Mouse (Mus musculus): ENCODE data around the gene Rpf1. TPM values are rescaled to one million over a fixed set of nuclear protein-coding genes. Genes with fewer than 3 reads are reported as not detected.
A peak's percentile ranks its signal among the peaks of the same experiment; 100 is the strongest.

The Rpf1 gene
- polyA plus RNA-seq, 1 experiment, result 10.4 TPM

DNA sequence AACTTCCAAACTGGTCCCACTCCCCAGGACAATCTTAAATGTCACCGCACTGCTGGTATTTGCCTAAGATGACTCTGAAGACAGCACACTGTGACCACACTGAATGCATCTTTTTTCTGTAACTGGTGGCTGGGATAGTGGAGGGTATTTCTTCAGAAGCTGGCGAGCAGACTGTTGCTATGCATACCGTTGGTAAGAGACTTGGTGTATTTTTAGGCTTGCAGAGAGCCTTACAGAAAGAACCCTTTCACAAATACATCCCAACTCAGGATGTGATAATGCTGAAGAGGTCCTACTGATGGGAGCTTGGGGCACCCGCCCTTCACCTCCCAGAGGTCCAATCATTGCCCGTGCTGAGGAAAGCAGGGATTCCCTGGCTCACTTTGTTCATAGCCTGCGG is 36.3 kb upstream of the Rpf1 start:
- 80% methylated on average over 6 of the region's 6 CpGs for WGBS
- Histone ChIP-seq H3K4me1 (ENCODE audit: control insufficient read depth, insufficient read depth, low read length) (no peaks in the 10 kb centered on the region), H3K4me3 (replicated peaks; ENCODE audit: extremely low read depth, low read depth, low read length) (no peak overlapping the region)
- DNase-seq, result no peak
- no peak for TF ChIP-seq CTCF (IDR thresholded peaks at IDR 0.05; ENCODE audit: insufficient read depth, low read length)
- no peak for TF ChIP-seq POLR2A (IDR thresholded peaks at IDR 0.05; ENCODE audit: borderline replicate concordance, extremely low read depth, low read depth, low read length)

DNA sequence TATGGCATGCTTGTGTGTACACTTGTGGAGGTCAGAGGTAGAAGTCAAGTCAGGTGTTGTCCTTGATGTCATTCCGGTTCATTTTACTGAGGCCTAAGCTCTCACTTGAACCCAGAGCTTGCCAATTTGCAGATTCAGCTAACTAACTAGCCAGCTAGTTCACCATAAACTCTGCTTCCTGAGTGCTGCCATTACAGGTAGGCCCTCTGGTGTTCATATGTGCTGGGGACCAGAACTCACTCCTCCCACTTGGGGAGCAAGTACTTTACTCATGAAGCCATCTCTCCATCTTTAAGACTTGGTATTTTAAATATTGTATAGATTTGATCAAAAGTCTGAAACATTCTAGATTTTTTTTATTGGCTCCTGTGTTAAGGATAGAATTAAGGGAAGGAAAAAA is 35.3 kb upstream of the Rpf1 start:
- WGBS, result 81% methylated on average over 1 of the region's 1 CpGs
- H3K4me1 ChIP-seq (ENCODE audit: control insufficient read depth, insufficient read depth, low read length), result no peaks in the 10 kb centered on the region
- no peak for TF ChIP-seq POLR2A (IDR thresholded peaks at IDR 0.05; ENCODE audit: borderline replicate concordance, extremely low read depth, low read depth, low read length)
- no peak for TF ChIP-seq CTCF (IDR thresholded peaks at IDR 0.05; ENCODE audit: insufficient read depth, low read length)
- H3K4me3 ChIP-seq (replicated peaks; ENCODE audit: extremely low read depth, low read depth, low read length), result no peak overlapping the region
- no peak for DNase-seq

GRCm38 (mm10) chr3:146554816-146555215 is 33.6 kb upstream of the Rpf1 start:
- no peaks in the 10 kb centered on the region for H3K4me1 ChIP-seq (ENCODE audit: control insufficient read depth, insufficient read depth, low read length)

GRCm38 (mm10) chr3:146543632-146544031 is 22.4 kb upstream of the Rpf1 start:
- Histone ChIP-seq H3K4me1 (ENCODE audit: control insufficient read depth, insufficient read depth, low read length) (no peaks in the 10 kb centered on the region), H3K4me3 (replicated peaks; ENCODE audit: extremely low read depth, low read depth, low read length) (no peak overlapping the region)
- WGBS, result 18% methylated on average over 1 of the region's 1 CpGs
- no peak for DNase-seq
- TF ChIP-seq CTCF (IDR thresholded peaks at IDR 0.05; ENCODE audit: insufficient read depth, low read length) (no peak), POLR2A (IDR thresholded peaks at IDR 0.05; ENCODE audit: borderline replicate concordance, extremely low read depth, low read depth, low read length) (no peak)

More at GRCm38 (mm10) chr3:146554816-146555215, 33.6 kb upstream of the Rpf1 start:
- no peak for DNase-seq
- 80% methylated on average over 7 of the region's 7 CpGs for WGBS
- TF ChIP-seq POLR2A (IDR thresholded peaks at IDR 0.05; ENCODE audit: borderline replicate concordance, extremely low read depth, low read depth, low read length) (no peak), CTCF (IDR thresholded peaks at IDR 0.05; ENCODE audit: insufficient read depth, low read length) (no peak)
- no peak overlapping the region for H3K4me3 ChIP-seq (replicated peaks; ENCODE audit: extremely low read depth, low read depth, low read length)

DNA sequence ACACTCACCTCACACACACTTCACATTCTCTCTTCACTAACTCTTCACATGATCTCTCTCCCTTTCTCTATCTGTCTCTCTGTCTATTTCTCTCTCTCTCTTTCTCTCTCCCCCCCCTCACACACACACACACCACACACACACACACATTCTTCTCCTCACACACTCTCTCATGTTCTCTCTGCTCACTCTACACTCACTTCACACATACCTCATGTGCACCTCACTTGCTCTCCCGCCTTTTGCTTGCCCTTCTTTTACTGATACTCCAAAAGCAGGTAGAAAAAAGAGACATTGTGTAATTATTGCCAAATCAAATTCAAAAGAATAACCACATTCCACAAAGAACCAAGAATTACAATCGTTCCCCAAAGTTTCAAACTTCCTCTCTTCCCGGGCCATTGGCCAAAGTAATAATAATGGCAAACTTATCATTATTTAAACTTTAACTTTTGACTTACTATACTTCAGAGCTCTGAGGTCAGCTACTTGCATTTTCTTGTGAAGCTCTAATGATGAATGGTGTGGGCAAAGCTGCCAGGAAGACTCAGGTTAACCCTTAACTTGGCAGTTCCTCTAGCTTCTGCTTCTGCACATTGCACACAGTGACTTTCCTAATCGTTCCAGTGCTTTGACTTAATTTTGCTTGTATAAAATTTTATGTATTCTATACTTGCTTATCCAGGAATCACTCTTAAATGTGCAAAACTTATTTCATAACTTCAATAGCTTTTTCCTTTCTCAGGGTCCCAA is 19.5 kb upstream of the Rpf1 start:
- Histone ChIP-seq H3K4me1 (ENCODE audit: control insufficient read depth, insufficient read depth, low read length) (no peaks in the 10 kb centered on the region), H3K4me3 (replicated peaks; ENCODE audit: extremely low read depth, low read depth, low read length) (no peak overlapping the region)
- TF ChIP-seq POLR2A (IDR thresholded peaks at IDR 0.05; ENCODE audit: borderline replicate concordance, extremely low read depth, low read depth, low read length) (no peak), CTCF (IDR thresholded peaks at IDR 0.05; ENCODE audit: insufficient read depth, low read length) (no peak)
- no peak for DNase-seq
- WGBS, result 37% methylated on average over 4 of the region's 4 CpGs

GRCm38 (mm10) chr3:146534986-146535385 is 13.8 kb upstream of the Rpf1 start:
- 69% methylated on average over 6 of the region's 6 CpGs for WGBS
- Histone ChIP-seq H3K4me1 (ENCODE audit: control insufficient read depth, insufficient read depth, low read length) (no peaks in the 10 kb centered on the region), H3K4me3 (replicated peaks; ENCODE audit: extremely low read depth, low read depth, low read length) (no peak overlapping the region)
- no peak for TF ChIP-seq POLR2A (IDR thresholded peaks at IDR 0.05; ENCODE audit: borderline replicate concordance, extremely low read depth, low read depth, low read length)
- no peak for TF ChIP-seq CTCF (IDR thresholded peaks at IDR 0.05; ENCODE audit: insufficient read depth, low read length)
- DNase-seq, result no peak

DNA sequence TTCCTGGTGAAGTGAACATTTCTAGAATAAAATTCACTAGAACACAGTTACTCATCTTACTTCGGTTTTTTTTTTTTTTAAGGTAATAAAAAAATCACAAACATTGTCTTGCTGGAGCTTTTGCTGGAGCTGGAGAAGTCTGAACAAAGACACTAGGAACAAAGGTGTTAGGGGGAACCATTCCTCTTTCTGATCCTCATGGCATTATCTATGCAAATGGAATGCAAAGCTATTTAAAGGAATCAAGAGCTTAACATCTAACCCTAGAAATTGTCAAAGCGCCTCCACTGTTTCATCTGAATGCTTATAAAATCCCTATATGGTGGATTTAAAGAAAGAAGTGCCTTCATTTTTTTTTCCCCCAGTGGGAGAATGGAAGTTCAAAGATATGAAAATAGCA is 7.1 kb upstream of the Rpf1 start:
- Histone ChIP-seq H3K4me1 (ENCODE audit: control insufficient read depth, insufficient read depth, low read length) (no peaks in the 10 kb centered on the region), H3K4me3 (replicated peaks; ENCODE audit: extremely low read depth, low read depth, low read length) (no peak overlapping the region)
- WGBS, result 54% methylated on average over 2 of the region's 2 CpGs
- no peak for DNase-seq
- no peak for TF ChIP-seq CTCF (IDR thresholded peaks at IDR 0.05; ENCODE audit: insufficient read depth, low read length)
- TF ChIP-seq POLR2A (IDR thresholded peaks at IDR 0.05; ENCODE audit: borderline replicate concordance, extremely low read depth, low read depth, low read length), result no peak

GRCm38 (mm10) chr3:146521652-146522020 is 407 bp upstream of the Rpf1 start:
- 8% methylated on average over 8 of the region's 8 CpGs for WGBS

DNA sequence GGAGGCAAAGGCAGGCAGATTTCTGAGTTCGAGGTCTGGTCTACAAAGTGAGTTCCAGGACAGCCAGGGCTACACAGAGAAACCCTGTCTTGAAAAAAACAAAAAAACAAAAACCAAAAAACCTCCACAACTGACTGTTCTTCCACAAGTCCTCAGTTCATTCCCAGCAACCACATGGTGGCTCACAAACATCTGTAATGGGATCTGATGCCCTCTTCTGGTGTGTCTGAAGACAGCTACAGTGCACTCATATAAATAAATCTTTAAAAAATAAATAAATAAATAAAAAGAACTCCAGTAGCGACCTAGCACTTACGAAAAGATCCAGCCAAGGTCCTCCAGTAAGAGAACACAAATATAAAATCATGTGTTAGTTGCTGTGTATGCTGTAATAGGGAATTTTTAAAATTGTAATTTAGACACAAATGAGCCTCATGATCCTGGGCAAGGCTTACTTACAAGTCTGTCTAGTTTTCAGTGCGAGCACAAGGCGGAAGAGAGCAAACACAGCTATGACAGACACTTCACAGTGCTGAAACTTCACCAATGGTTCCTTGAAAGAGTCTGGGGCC is 917 bp downstream of the Rpf1 start:
- TF ChIP-seq POLR2A (IDR thresholded peaks at IDR 0.05; ENCODE audit: borderline replicate concordance, extremely low read depth, low read depth, low read length), result no peak
- TF ChIP-seq CTCF (IDR thresholded peaks at IDR 0.05; ENCODE audit: insufficient read depth, low read length), result no peak
- peak overlapping the region; percentile 78 for H3K4me3 ChIP-seq (replicated peaks; ENCODE audit: extremely low read depth, low read depth, low read length)
- no peak for DNase-seq
- peaks cover 2% of the 10 kb centered on the region; the same call in 1 of the 2 replicates for H3K4me1 ChIP-seq (ENCODE audit: control insufficient read depth, insufficient read depth, low read length)
- WGBS, result 21% methylated on average over 5 of the region's 5 CpGs

More at GRCm38 (mm10) chr3:146521652-146522020, 407 bp upstream of the Rpf1 start:
- no peak for TF ChIP-seq POLR2A (IDR thresholded peaks at IDR 0.05; ENCODE audit: borderline replicate concordance, extremely low read depth, low read depth, low read length)
- TF ChIP-seq CTCF (IDR thresholded peaks at IDR 0.05; ENCODE audit: insufficient read depth, low read length), result no peak
- Histone ChIP-seq H3K4me3 (replicated peaks; ENCODE audit: extremely low read depth, low read depth, low read length) (peak overlapping the region; percentile 67), H3K4me1 (ENCODE audit: control insufficient read depth, insufficient read depth, low read length) (peaks cover 2% of the 10 kb centered on the region; the same call in 1 of the 2 replicates)
- no peak for DNase-seq

GRCm38 (mm10) chr3:146506711-146507110 is 14.5 kb downstream of the Rpf1 start:
- WGBS, result 97% methylated on average over 7 of the region's 7 CpGs
- DNase-seq, result no peak
- Histone ChIP-seq H3K4me3 (replicated peaks; ENCODE audit: extremely low read depth, low read depth, low read length) (no peak overlapping the region), H3K4me1 (ENCODE audit: control insufficient read depth, insufficient read depth, low read length) (peaks cover 7% of the 10 kb centered on the region; the same call in 1 of the 2 replicates)
- TF ChIP-seq CTCF (IDR thresholded peaks at IDR 0.05; ENCODE audit: insufficient read depth, low read length) (no peak), POLR2A (IDR thresholded peaks at IDR 0.05; ENCODE audit: borderline replicate concordance, extremely low read depth, low read depth, low read length) (no peak)
